Mouse (Mus musculus): ENCODE data around the gene Srcin1. TPM values are rescaled to one million over a fixed set of nuclear protein-coding genes. Genes with fewer than 3 reads are reported as not detected.

Srcin1 gene
- polyA plus RNA-seq, 1 experiment from 2014 or later: 0.83 TPM

DNA sequence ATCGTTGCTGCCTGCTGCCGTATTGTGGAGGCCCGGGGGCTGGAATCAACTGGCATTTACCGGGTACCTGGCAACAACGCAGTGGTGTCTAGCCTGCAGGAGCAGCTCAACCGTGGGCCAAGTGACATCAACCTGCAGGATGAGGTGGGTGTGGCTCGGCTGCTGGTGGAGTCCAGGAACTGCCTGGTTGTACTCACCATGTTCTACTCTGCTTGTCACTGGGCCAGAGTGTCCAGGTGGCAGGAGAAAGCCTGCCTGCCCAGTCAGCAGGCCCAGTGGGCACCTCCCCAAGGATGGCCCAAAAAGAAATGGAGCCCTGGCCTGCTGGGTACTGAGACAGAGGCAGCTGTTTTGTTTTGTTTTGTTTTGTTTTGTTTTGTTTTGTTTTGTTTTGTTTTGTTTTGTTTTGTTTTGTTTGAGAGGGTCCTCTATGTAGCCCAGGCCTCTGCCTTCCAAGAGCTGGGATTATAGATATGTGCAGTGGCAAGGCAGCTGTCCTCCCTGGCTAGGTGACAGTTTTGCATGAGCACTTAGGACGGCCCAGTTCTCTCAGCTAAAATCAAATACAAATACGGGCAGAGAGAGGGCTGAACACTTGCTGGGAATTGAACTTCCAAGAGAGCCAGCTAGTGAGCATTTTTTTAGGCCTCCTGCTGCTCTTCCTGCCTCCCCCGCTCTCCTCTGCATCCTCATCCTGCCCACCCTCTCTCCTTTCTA lies 109.4 kb downstream of the Srcin1 start:
- Histone ChIP-seq H3K4me3 (replicated peaks) (no peak overlapping the region), H3K9ac (no peak overlapping the region), H3K36me3 (peaks cover 90% of the 10 kb centered on the region), H3K27ac (no peak overlapping the region), H3K27me3 (no peaks in the 10 kb centered on the region), H3K4me2 (no peak overlapping the region), H3K4me1 (no peaks in the 10 kb centered on the region; the same call in 1 of the 2 replicates), H3K9me3 (replicated peaks) (no peaks in the 10 kb centered on the region)
- 74% methylated on average over 10 of the region's 10 CpGs for WGBS
- ATAC-seq (replicated peaks; ENCODE audit: low FRiP score): no peak

- Histone ChIP-seq H3K4me1 (no peaks in the 10 kb centered on the region; the same call in 1 of the 2 replicates), H3K27ac (no peak overlapping the region), H3K9me3 (replicated peaks) (no peaks in the 10 kb centered on the region), H3K4me3 (replicated peaks) (no peak overlapping the region), H3K27me3 (no peaks in the 10 kb centered on the region), H3K36me3 (peaks cover 90% of the 10 kb centered on the region), H3K4me2 (no peak overlapping the region), H3K9ac (no peak overlapping the region)
- ATAC-seq (replicated peaks; ENCODE audit: low FRiP score): no peak
- WGBS: 79% methylated on average over 12 of the region's 12 CpGs
Observed at GRCm38 (mm10) chr11:97465957-97466356, 110.0 kb downstream of the Srcin1 start.

- Histone ChIP-seq H3K36me3 (peaks cover 89% of the 10 kb centered on the region), H3K4me1 (no peaks in the 10 kb centered on the region; the same call in 1 of the 2 replicates), H3K4me2 (no peak overlapping the region), H3K27me3 (no peaks in the 10 kb centered on the region), H3K27ac (no peak overlapping the region), H3K9me3 (replicated peaks) (no peaks in the 10 kb centered on the region), H3K4me3 (replicated peaks) (no peak overlapping the region), H3K9ac (no peak overlapping the region)
- ATAC-seq (replicated peaks; ENCODE audit: low FRiP score): no peak
- 81% methylated on average over 4 of the region's 4 CpGs for WGBS
Observed at GRCm38 (mm10) chr11:97463991-97464390, 112.0 kb downstream of the Srcin1 start.

DNA sequence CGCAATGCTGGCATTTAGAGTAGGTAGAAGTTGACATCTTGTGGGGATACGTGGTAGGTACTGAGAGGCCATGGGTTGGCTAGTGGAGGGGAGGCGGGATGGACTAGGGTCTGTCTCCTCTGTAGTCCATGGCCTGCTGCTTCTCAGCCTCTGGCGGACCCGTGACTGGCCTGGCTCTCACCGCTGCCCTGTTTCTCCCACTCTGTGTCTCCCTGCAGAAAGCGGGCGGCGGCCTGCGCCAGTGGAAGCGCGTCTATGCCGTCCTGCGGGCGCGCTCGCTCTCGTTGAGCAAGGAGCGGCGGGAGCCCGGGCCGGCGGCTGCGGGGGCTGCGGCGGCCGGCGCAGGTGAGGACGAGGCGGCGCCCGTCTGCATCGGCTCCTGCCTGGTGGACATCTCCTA lies 112.8 kb downstream of the Srcin1 start:
- no peak for ATAC-seq (replicated peaks; ENCODE audit: low FRiP score)
- no peaks in the 10 kb centered on the region for H3K27me3 ChIP-seq
- peaks cover 92% of the 10 kb centered on the region for H3K36me3 ChIP-seq
- no peak overlapping the region for H3K4me2 ChIP-seq
- no peaks in the 10 kb centered on the region; the same call in 1 of the 2 replicates for H3K4me1 ChIP-seq
- WGBS: 59% methylated on average over 33 of the region's 33 CpGs
- H3K9ac ChIP-seq: no peak overlapping the region
- no peak overlapping the region for H3K27ac ChIP-seq
- H3K4me3 ChIP-seq (replicated peaks): no peak overlapping the region
- H3K9me3 ChIP-seq (replicated peaks): no peaks in the 10 kb centered on the region

DNA sequence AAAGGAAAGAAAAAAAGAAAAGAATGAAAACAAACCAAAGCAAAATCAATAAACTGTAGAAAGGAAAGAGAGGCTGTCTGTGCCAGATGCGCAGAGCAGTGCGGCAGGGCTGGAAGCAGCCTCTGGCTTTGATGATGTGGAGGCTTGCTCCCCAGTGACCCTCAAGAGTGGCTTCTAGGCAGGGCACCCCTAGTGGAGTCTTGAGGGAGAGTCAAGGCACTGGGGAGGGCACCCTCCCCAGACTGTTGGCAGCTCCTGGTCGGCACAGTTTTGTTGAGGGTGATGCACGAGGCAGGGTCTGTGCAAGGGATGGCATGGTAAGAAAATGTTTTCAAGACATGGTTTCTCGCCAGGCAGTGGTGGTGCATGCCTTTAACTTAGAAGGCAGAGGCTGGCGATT lies 113.4 kb downstream of the Srcin1 start:
- H3K4me1 ChIP-seq: no peaks in the 10 kb centered on the region; the same call in 1 of the 2 replicates
- H3K9me3 ChIP-seq (replicated peaks): no peaks in the 10 kb centered on the region
- no peak overlapping the region for H3K27ac ChIP-seq
- no peak overlapping the region for H3K4me3 ChIP-seq (replicated peaks)
- WGBS: 89% methylated on average over 6 of the region's 6 CpGs
- H3K27me3 ChIP-seq: no peaks in the 10 kb centered on the region
- H3K4me2 ChIP-seq: no peak overlapping the region
- peaks cover 98% of the 10 kb centered on the region for H3K36me3 ChIP-seq
- no peak overlapping the region for H3K9ac ChIP-seq
- ATAC-seq (replicated peaks; ENCODE audit: low FRiP score): no peak

- Histone ChIP-seq H3K27ac (no peak overlapping the region), H3K9ac (no peak overlapping the region), H3K27me3 (no peaks in the 10 kb centered on the region), H3K36me3 (peaks cover 99% of the 10 kb centered on the region), H3K4me2 (no peak overlapping the region), H3K9me3 (replicated peaks) (no peaks in the 10 kb centered on the region), H3K4me3 (replicated peaks) (no peak overlapping the region), H3K4me1 (peaks cover 7% of the 10 kb centered on the region)
- no peak for ATAC-seq (replicated peaks; ENCODE audit: low FRiP score)
- WGBS: 92% methylated on average over 3 of the region's 3 CpGs
Observed at GRCm38 (mm10) chr11:97461307-97461820, 114.6 kb downstream of the Srcin1 start.

Other genes starting within 250 kb of the Srcin1 start
- gene Gpr179, start 224.1 kb downstream of the Srcin1 start, polyA plus RNA-seq (2015; fragmentation: Nextera tagmentation; extraction: Ambion mirVana): 0.10 and 0.53 TPM in 2 replicates
- 3.8 and 3.9 TPM in 2 replicates for gene Socs7, start 213.6 kb downstream of the Srcin1 start, polyA plus RNA-seq (2015; fragmentation: Nextera tagmentation; extraction: Ambion mirVana)
- 4.6 and 5.9 TPM in 2 replicates for gene Arhgap23, start 160.7 kb downstream of the Srcin1 start, polyA plus RNA-seq (2015; fragmentation: Nextera tagmentation; extraction: Ambion mirVana)
- gene 4933428G20Rik, start 75.8 kb downstream of the Srcin1 start, polyA plus RNA-seq (2015; fragmentation: Nextera tagmentation; extraction: Ambion mirVana): 0.49 and 0.84 TPM in 2 replicates
- 4.3 and 5.1 TPM in 2 replicates for gene Epop, start 53.5 kb upstream of the Srcin1 start, polyA plus RNA-seq (2015; fragmentation: Nextera tagmentation; extraction: Ambion mirVana)
- gene Mllt6, start 87.2 kb upstream of the Srcin1 start, polyA plus RNA-seq (2015; fragmentation: Nextera tagmentation; extraction: Ambion mirVana): 2.8 and 3.9 TPM in 2 replicates
- gene Cisd3, start 109.6 kb upstream of the Srcin1 start, polyA plus RNA-seq (2015; fragmentation: Nextera tagmentation; extraction: Ambion mirVana): 41.2 and 42.7 TPM in 2 replicates
- 13.2 and 16.6 TPM in 2 replicates for gene Pcgf2, start 124.3 kb upstream of the Srcin1 start, polyA plus RNA-seq (2015; fragmentation: Nextera tagmentation; extraction: Ambion mirVana)
- gene Psmb3, start 127.2 kb upstream of the Srcin1 start, polyA plus RNA-seq (2015; fragmentation: Nextera tagmentation; extraction: Ambion mirVana): 475 and 488 TPM in 2 replicates
- 1.8 and 1.9 TPM in 2 replicates for gene Pip4k2b, start 168.5 kb upstream of the Srcin1 start, polyA plus RNA-seq (2015; fragmentation: Nextera tagmentation; extraction: Ambion mirVana)
- gene Cwc25, start 190.4 kb upstream of the Srcin1 start, polyA plus RNA-seq (2015; fragmentation: Nextera tagmentation; extraction: Ambion mirVana): 19.2 and 19.5 TPM in 2 replicates
- gene 1700001P01Rik, start 199.7 kb upstream of the Srcin1 start, polyA plus RNA-seq (2015; fragmentation: Nextera tagmentation; extraction: Ambion mirVana): 0.62 and 0.67 TPM in 2 replicates
- 565 and 652 TPM in 2 replicates for gene Rpl23, start 206.3 kb upstream of the Srcin1 start, polyA plus RNA-seq (2015; fragmentation: Nextera tagmentation; extraction: Ambion mirVana)
- gene Lasp1, start 222.8 kb upstream of the Srcin1 start, polyA plus RNA-seq (2015; fragmentation: Nextera tagmentation; extraction: Ambion mirVana): 104 and 108 TPM in 2 replicates